Mouse (Mus musculus) testis, adult 2 months (tissue): ENCODE data around the gene Dusp3.

Experiments used
- CTCF ChIP-seq: fragments of 200-500 bp; IDR thresholded peaks from 2 replicates; pipeline ENCODE4 v1.5.1; 2012; ENCODE audit warnings: low read depth, mild to moderate bottlenecking, inconsistent platforms, low read length, moderate library complexity; ENCODE audit not compliant: control insufficient read depth, insufficient read depth, insufficient replicate concordance
- POLR2A ChIP-seq: fragments of 200-500 bp; IDR thresholded peaks from 2 replicates; pipeline ENCODE4 v1.6.1; 2012; ENCODE audit warnings: low read depth, mild to moderate bottlenecking, inconsistent platforms, low read length, moderate library complexity; ENCODE audit not compliant: control insufficient read depth

DNA sequence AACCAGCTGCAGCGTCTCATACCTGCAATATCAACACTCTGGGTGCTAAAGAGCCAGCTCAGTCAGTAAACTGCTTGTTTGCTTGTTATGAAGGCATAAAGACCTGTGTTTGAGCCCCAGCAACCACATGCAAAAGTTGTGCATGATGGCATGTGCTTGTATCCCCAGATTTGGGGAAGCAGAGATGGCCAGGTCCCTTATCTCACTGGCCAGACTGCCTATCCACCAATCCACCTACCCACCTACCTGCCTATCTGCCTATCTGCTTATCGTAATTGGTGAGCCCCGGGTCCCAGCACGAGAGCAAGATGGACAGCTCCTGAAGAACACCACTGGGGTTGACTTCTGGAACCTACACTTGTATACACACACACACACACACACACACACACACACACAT is 42.5 kb upstream of the Dusp3 start:
- TF ChIP-seq CTCF (no peak), POLR2A (no peak)
